Mouse (Mus musculus): ENCODE data around the gene Dnajc28. TPM values are rescaled to one million over a fixed set of nuclear protein-coding genes. Genes with fewer than 3 reads are reported as not detected.

Gene Dnajc28
- total RNA-seq, 2 experiments from 2014 or later, result 10.3 to 10.5 TPM

DNA sequence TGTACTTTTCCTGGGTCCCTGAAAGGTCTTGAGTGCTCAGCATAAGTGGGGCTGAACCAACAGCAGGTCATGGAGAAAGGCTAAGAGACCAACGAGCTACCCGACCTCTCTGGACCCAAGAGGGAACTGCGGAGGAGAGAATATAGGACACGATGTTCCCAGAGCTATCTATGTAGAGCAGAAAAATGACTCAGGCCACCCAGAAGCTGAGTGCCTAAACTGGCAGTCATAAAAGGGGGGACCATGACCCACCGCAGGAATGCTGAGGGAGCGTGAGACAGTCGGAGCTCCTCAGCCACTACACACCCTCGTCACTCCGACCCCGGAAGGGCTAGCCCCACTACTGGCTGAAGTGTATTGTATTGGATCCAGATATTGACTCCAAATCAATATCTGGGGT lies 49.9 kb downstream of the Dnajc28 start:
- H3K4me3 ChIP-seq, result no peak overlapping the region
- H3K27ac ChIP-seq, result no peak overlapping the region
- DNase-seq (ENCODE audit: low spot score in 2 of 2), result no peak
- TF ChIP-seq CTCF (conservative IDR thresholded peaks at IDR 0.05), result no peak

DNA sequence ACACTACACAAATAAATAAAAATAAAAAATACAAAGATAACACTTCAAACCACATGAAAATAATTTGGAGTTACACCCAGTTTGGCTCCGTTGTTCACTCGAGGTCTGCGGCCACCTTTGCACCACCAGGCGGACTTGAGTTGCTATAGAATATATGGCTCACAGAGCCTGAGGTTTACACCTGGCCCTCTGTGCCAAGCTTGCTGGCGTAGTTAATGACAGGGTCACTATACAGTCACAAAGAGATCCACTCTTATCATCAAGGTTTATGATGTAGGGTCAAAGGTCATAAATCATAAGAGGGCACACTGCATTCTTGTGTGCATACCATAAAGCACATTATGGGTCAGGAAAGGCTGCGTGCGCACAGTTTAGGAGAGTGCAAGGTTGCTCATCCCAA lies 52.8 kb downstream of the Dnajc28 start:
- TF ChIP-seq CTCF (conservative IDR thresholded peaks at IDR 0.05), result no peak
- Histone ChIP-seq H3K27ac (no peak overlapping the region), H3K4me3 (no peak overlapping the region)
- DNase-seq (ENCODE audit: low spot score in 2 of 2), result no peak

DNA sequence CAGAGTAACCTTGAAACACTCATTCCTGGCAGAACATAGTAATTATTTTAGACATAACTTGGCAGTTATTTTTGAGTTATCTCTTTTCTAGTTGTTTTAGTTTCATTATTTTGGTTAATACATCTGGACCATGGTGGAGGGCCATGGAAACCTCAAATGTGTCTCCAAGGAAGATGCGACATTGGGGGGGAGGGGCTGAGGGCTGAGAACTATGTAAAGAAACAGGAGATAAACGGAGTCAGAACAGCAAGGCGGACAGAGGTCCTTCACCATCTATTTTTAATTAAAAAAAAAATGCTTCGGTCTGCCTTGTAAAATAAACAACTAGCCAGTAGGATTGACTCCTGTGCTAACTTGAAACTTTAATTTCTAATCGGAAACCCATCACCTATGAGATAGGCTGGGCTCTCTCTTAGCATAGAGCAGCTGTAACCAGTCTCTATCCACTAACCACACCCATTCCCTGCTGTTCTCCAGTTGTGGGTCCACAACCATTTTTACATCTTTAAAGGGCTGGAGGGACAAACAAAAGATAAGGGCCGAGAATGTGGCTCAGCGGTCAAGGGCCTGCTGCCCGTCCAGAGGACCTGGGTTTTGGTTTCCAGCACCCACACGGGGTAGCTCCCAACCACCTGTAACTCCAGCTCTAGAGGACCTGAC lies 53.4 kb downstream of the Dnajc28 start:
- TF ChIP-seq CTCF (conservative IDR thresholded peaks at IDR 0.05), result no peak
- no peak overlapping the region for H3K4me3 ChIP-seq
- H3K27ac ChIP-seq, result no peak overlapping the region
- DNase-seq (ENCODE audit: low spot score in 2 of 2), result no peak

DNA sequence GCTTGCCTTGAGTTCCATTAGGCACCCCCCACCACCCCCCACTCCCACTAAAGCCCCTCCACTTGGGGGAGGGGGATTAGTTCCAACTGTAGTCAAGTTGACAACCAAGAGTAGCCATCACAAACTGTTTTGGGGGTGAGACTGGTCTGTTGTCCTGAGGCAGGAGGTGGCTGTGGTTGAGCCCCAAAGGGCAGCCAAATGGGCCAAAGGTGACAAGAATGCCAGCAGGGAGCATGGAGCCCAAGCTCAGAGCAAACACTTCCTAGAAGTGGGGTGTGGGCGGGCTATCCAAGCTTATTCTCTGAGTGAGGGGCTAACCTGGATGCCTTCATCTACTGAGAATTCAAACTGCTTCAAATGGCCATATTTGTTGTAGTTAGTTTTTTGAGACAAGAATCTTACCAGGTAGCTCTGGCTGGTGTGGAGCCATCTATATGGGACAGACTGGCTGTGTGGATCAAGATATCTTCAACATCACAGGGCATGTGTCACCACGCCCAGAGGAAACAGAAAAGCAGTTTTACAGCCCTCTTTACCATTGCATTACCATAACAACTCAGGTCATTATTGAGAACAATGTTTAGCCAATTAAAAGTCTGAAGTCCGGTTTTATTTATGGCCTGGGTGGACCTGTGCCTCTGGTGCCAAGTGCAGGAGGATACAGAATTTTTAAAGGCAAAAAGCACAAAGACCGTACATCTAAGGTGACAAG lies 54.1 kb downstream of the Dnajc28 start:
- TF ChIP-seq CTCF (conservative IDR thresholded peaks at IDR 0.05), result no peak
- Histone ChIP-seq H3K4me3 (no peak overlapping the region), H3K27ac (no peak overlapping the region)
- DNase-seq (ENCODE audit: low spot score in 2 of 2), result no peak

Other genes with a start within 250 kb of the Dnajc28 start
- gene Ifnar2, start 246.2 kb downstream of the Dnajc28 start, total RNA-seq (2021), result 10 to 100 TPM; 19.8 to 25.5 TPM
- gene Gm21970, start 227.3 kb downstream of the Dnajc28 start, total RNA-seq (2021), result not detected
- 1 to 10 TPM; 8.6 to 9.0 TPM for gene Il10rb, start 212.9 kb downstream of the Dnajc28 start, total RNA-seq (2021)
- 10 to 100 TPM; 42.2 to 45.9 TPM for gene Ifnar1, start 133.8 kb downstream of the Dnajc28 start, total RNA-seq (2021)
- 10 to 100 TPM; 49.2 to 50.6 TPM for gene Ifngr2, start 72.0 kb downstream of the Dnajc28 start, total RNA-seq (2021)
- gene Tmem50b, start 21.2 kb downstream of the Dnajc28 start, total RNA-seq (2021), result 100 to 1,000 TPM in 1 of 2 experiments, 10 to 100 TPM in 1; 97.3 to 104 TPM
- 10 to 100 TPM; 52.9 to 54.3 TPM for gene Gart, start 27.9 kb upstream of the Dnajc28 start, total RNA-seq (2021)
- gene Son, start 28.5 kb upstream of the Dnajc28 start, total RNA-seq (2021), result 100 to 1,000 TPM; 259 to 285 TPM
- 10 to 100 TPM; 24.4 to 28.8 TPM for gene Donson, start 69.7 kb upstream of the Dnajc28 start, total RNA-seq (2021)
- 100 to 1,000 TPM; 104 to 111 TPM for gene Cryzl1, start 109.9 kb upstream of the Dnajc28 start, total RNA-seq (2021)
- 100 to 1,000 TPM; 160 to 176 TPM for gene Itsn1, start 110.3 kb upstream of the Dnajc28 start, total RNA-seq (2021)

Measured in layer of hippocampus, adult 2 months (tissue).